Comparison of ENCODE assay signal across 8 mouse cellular contexts in genomic region chr7:34798441-34799403, GRCm38 (mm10). TPM values are rescaled to one million over a fixed set of nuclear protein-coding genes. Genes with fewer than 3 reads are reported as not detected.
DNase-seq lines count a peak whose midpoint lies in the region; ATAC-seq and TF ChIP-seq lines count a peak whose summit lies in the region.

No protein-coding gene starts in this region.

- intact Hi-C loops in left cerebral cortex, postnatal 10 days (cut with DNase I), result no loop called here

- WGBS in forebrain, postnatal 0 days, result 5% methylated on average over 11 of the region's 11 CpGs

- peak; percentile 43 to 52 for DNase-seq in cerebellum, postnatal 14 days
- DNase-seq in cerebellum, adult 18-20 months, result no peak
- DNase-seq in NIH3T3 (ENCODE audit: low read depth), result peak; percentile 17
- DNase-seq in forebrain, postnatal 0 days, result peak; percentile 54
- peak; percentile 47 to 73 for DNase-seq in kidney, postnatal 36 days
- peak; percentile 72 for DNase-seq in testis, postnatal 10 days (ENCODE audit: low spot score)
- no peak for DNase-seq in left cerebral cortex, postnatal 10 days (ENCODE audit: extremely low spot score in 1 of 2, low spot score in 2 of 2)
- no peak for DNase-seq in frontal cortex, adult 2 months (ENCODE audit: extremely low spot score in 1 of 2, low spot score in 1 of 2)

- no peaks in the 10 kb centered on the region for H3K27me3 ChIP-seq in forebrain, postnatal 0 days (ENCODE audit: insufficient read depth, low read length)

- no peaks in the 10 kb centered on the region for H3K36me3 ChIP-seq in forebrain, postnatal 0 days (ENCODE audit: insufficient read depth)

- peak; percentile 50; the same call in 1 of the 2 replicates for ATAC-seq in forebrain, postnatal 0 days

- H3K4me2 ChIP-seq in forebrain, postnatal 0 days (ENCODE audit: low read depth), result peak overlapping the region; percentile 17; the same call in 1 of the 2 replicates

- H3K9me3 ChIP-seq in forebrain, postnatal 0 days (ENCODE audit: low read length), result no peaks in the 10 kb centered on the region

- no peak overlapping the region for H3K4me3 ChIP-seq in forebrain, postnatal 0 days (ENCODE audit: low read depth, low read length)

- TF ChIP-seq CTCF in forebrain, postnatal 0 days (IDR thresholded peaks at IDR 0.05; ENCODE audit: low read depth), result no peak

- H3K27ac ChIP-seq in forebrain, postnatal 0 days (ENCODE audit: low read depth, low read length), result no peak overlapping the region

- no peaks in the 10 kb centered on the region for H3K4me1 ChIP-seq in forebrain, postnatal 0 days (ENCODE audit: insufficient read depth)

- H3K9ac ChIP-seq in forebrain, postnatal 0 days, result no peak overlapping the region

RNA-seq across cellular contexts. Expression of gene Chst8, which starts 13.8 kb away (rescaled TPM):
- 17.6 and 22.2 TPM in 2 replicates for total RNA-seq in forebrain, postnatal 0 days (2014; rRNA removed)
- polyA plus RNA-seq in forebrain, postnatal 0 days (2015; fragmentation: Nextera tagmentation; extraction: Ambion mirVana), result 10.8 and 14.2 TPM in 2 replicates
- 10 to 100 TPM; 16.8 to 17.6 TPM for total RNA-seq in left cerebral cortex, postnatal 10 days (2021)
- polyA plus RNA-seq in frontal cortex, adult 2 months (2012; rRNA removed), result 12.3 and 12.5 TPM in 2 replicates

Comparison
In these comparisons a context has a peak if more than half of its experiments do, and no peak if none do; other contexts are left out.
1. DNase-seq: peak in cerebellum, postnatal 14 days (2 of 2), NIH3T3 (single experiment), forebrain, postnatal 0 days (single experiment), kidney, postnatal 36 days (2 of 2) and testis, postnatal 10 days (single experiment); none in cerebellum, adult 18-20 months (0 of 2), left cerebral cortex, postnatal 10 days (0 of 2) and frontal cortex, adult 2 months (0 of 2).